Mouse (Mus musculus) right cerebral cortex, postnatal 14 days (tissue): ENCODE measurements around the gene Kcnmb4.
A peak's percentile ranks its signal among the peaks of the same experiment; 100 is the strongest.

Experiments
- DNase-seq: peaks from one replicate; pipeline ENCODE4 v3.0.0; 2022

The Kcnmb4 gene

GRCm38 (mm10) chr10:116397573-116397972, 76.1 kb downstream of the Kcnmb4 start:
- DNase-seq = no peak

GRCm38 (mm10) chr10:116396966-116397365, 76.7 kb downstream of the Kcnmb4 start:
- DNase-seq = no peak

GRCm38 (mm10) chr10:116396279-116396678, 77.4 kb downstream of the Kcnmb4 start:
- no peak for DNase-seq

- DNase-seq = no peak
These were observed 79.1 kb downstream of the Kcnmb4 start for GRCm38 (mm10) chr10:116394585-116394984.

- peak; percentile 65 for DNase-seq
These were observed 79.7 kb downstream of the Kcnmb4 start for GRCm38 (mm10) chr10:116393790-116394475.

- no peak for DNase-seq
These were observed 84.8 kb downstream of the Kcnmb4 start for GRCm38 (mm10) chr10:116388840-116389239.

- DNase-seq = no peak
These were observed 87.2 kb downstream of the Kcnmb4 start for GRCm38 (mm10) chr10:116386391-116386885.

- DNase-seq = no peak
These were observed 89.3 kb downstream of the Kcnmb4 start for GRCm38 (mm10) chr10:116384401-116384800.

GRCm38 (mm10) chr10:116382826-116383685, 90.6 kb downstream of the Kcnmb4 start:
- no peak for DNase-seq

GRCm38 (mm10) chr10:116376853-116377252, 96.8 kb downstream of the Kcnmb4 start:
- no peak for DNase-seq

- DNase-seq = no peak
These were observed 99.6 kb downstream of the Kcnmb4 start for GRCm38 (mm10) chr10:116374111-116374510.

- no peak for DNase-seq
These were observed 102.5 kb downstream of the Kcnmb4 start for GRCm38 (mm10) chr10:116370991-116371725.
